Mouse (Mus musculus) embryonic stem cell, embryonic (primary cell): ENCODE measurements around the gene Ube2n.

Experiments
- CTCF ChIA-PET, 4 experiments: fragments of 300-600 bp in 2 of 4; fragments of 350-600 bp in 2 of 4; sonication (Branson Sonifier 250); formaldehyde crosslinking; loops; one replicate each; lab custom pipeline; 2022; ENCODE audit warnings: inconsistent platforms in 2 of 4; lab: Charles Lee
- POLR2A ChIA-PET, 4 experiments: fragments of 300-600 bp in 2 of 4; fragments of 350-600 bp in 2 of 4; sonication (Branson Sonifier 250); formaldehyde crosslinking; loops; one replicate each; lab custom pipeline; 2022; ENCODE audit warnings: antibody characterized with exemption in 4 of 4, inconsistent platforms in 1 of 4; lab: Charles Lee

Gene Ube2n

DNA sequence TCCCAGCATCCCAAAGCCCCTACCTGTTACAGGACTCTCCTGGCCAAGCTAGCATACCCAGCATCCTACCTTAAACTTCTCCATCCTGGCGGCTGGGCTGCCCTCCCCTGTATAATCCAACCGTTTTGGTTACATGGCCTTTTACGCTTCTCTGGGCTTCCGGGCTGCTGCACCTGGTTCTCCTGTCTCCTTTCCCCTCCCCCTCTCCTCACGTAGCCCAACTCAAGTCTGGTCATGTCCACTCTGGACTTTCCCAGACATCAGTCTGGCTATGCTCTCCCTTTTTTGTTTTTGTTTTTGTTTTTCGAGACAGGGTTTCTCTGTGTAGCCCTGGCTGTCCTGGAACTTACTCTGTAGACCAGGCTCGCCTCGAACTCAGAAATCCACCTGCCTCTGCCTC, 2.3 kb upstream of the Ube2n start:
- POLR2A ChIA-PET = interaction anchor here (0.6 to 13.4 kb wide), 34 partner anchors 10 to 1104 kb away, joined by 3 to 143 read pairs (median 5); partner anchors contain the start of genes Mrpl42 (in 2 of the 4), Nudt4 (in 2 of the 4), Socs2 (in 2 of the 4) and Btg1 (in 1 of the 4)
- CTCF ChIA-PET = interaction anchor here in 2 of 4 experiments (0.5 to 1.1 kb wide), 3 partner anchors 11 to 522 kb away, joined by 3 to 6 read pairs (median 4); partner anchors contain the start of gene Mrpl42 (in 1 of the 2)

DNA sequence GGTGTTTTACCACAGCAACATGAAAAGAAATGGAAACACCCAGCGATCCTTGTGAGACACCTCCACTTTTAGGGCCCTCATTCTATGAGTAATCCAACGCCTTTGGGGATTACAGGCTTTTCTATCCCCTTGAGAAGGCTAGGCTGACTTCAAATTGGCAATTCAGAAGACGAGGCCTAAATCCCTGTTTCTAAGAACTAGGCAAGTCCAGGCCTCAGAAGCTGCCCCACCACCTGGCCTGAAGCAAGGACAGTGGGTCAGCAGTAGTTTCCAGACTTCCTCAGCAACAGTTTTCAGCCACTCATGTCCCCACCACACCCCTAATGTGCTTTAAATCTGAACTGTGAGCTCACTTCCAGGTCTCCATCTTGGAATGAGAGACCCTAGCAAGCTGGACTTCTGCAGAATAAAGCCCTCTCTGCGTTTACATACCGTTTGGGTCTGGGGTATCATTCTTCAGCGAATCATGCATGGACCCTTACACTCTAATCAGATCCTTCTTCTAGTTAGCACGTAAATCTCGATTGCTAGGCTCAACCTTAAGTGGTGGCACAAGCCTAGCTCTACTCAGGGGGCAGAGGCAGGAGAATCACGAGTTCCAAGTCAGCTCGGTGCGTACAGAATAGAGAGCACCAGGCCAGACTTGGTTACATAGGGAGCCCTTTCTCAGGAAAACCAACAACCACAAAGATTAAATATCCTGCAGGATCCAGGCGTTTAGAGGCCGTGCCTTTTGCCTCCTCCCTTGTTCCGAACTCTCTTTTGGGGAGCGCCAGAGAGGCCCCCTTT, 983 bp upstream of the Ube2n start:
- POLR2A ChIA-PET = interaction anchor here (0.6 to 13.4 kb wide), 94 partner anchors 8 to 1208 kb away, joined by 3 to 143 read pairs (median 5); partner anchors contain the start of genes Mrpl42 (in 3 of the 4), Eea1 (in 2 of the 4), Nudt4 (in 2 of the 4) and Socs2 (in 2 of the 4)
- CTCF ChIA-PET = interaction anchor here in 2 of 4 experiments (0.6 to 1.0 kb wide), 2 partner anchors 10 to 22 kb away, joined by 3 to 9 read pairs; no protein-coding TSS in a partner anchor

DNA sequence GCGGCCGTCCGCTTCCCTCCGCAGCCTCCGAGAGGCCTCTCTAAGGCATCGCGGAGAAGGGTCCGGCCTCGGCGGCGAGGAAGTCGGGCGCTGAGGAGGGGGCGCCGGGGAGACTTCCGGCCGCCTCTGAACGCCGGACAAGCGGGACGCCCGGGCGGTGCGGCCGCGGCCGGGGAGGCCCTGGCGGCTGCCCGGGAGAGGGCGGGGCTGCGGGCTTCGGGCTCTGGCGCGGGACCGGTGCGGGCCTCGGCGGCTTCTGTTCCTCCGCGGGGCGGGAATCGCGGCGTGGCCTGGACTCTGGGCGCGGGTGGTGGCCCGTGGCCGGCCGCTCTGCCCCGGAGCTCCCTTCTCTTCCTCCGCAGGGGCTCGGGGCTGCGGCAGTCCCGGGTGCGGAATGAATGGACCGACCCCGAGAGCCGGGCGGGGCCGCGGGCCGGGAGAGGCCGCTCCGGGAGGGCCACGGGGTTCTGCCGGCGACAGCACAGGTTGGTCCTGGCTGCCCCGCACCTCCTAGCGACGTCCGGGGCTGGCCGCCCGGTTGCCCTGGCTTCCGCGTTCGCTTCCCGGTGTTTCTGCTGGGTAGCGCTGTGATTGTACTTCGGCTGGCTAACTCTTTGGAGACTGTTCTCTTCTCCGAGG, 467 bp downstream of the Ube2n start:
- ChIA-PET POLR2A (interaction anchor here (0.5 to 13.4 kb wide), 79 partner anchors 7 to 1317 kb away, joined by 3 to 143 read pairs (median 5); partner anchors contain the start of genes Mrpl42 (in 4 of the 4), Eea1 (in 2 of the 4), Nudt4 (in 2 of the 4) and Socs2 (in 2 of the 4)), CTCF (no interaction called here)

DNA sequence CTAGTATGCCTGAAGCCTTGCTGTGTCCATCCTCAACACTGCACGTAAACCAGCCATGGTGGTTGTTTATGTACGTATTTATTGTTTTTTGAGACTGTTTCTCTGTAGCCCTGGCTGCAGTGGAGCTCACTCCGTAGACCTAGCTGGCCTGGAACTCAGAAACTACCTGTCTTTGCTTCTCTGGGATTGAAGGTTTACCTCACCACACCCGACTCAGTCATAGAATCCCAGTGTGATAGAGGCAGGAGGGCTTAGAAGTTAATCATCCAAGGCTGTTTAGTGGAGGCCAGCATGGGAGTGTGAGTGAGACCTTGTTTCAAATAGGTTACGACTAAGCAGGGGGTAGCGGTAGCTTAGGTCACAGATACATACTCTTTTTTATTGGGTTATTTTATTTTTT, 2.7 kb downstream of the Ube2n start:
- POLR2A ChIA-PET = interaction anchor here in 3 of 4 experiments (0.6 to 13.4 kb wide), 9 partner anchors 9 to 567 kb away, joined by 3 to 129 read pairs (median 3); partner anchors contain the start of gene Mrpl42 (in 1 of the 3)

DNA sequence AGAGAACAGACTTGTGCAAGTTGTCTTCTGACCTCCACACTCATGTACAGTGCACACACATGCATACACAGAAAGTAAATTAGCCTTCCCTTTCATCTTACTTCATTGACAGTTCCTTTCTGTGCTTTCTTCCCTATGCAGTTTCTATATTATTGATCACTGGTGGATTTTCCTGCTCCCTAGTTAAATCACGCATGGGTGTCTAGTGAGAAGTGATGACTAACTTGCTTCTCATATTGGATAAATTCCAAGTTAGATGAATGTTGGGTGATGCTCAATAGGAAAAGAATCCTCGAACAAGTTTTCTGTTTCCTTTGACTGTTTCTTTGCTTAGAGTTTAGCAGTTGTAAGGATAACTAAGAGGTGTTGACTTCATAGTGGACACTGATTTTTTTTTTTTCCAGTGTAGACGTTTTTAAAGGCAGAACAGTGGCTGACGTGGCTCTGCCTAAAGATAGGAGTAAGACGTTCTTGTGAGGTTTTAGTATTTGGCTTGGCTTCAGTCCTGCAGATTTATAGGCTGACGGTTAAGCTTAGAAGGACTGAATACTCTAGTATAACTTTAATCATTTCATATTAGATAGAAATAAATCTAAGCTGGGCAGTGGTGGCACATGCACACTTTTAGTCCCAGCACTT, 10.2 kb downstream of the Ube2n start:
- POLR2A ChIA-PET = interaction anchor here in 3 of 4 experiments (0.6 to 3.2 kb wide), 6 partner anchors 8 to 929 kb away, joined by 4 to 34 read pairs (median 8); partner anchors contain the start of gene Ube2n (in 2 of the 3)
- CTCF ChIA-PET = no interaction called here

More for the DNA sequence above, 2.7 kb downstream of the Ube2n start:
- CTCF ChIA-PET = no interaction called here

DNA sequence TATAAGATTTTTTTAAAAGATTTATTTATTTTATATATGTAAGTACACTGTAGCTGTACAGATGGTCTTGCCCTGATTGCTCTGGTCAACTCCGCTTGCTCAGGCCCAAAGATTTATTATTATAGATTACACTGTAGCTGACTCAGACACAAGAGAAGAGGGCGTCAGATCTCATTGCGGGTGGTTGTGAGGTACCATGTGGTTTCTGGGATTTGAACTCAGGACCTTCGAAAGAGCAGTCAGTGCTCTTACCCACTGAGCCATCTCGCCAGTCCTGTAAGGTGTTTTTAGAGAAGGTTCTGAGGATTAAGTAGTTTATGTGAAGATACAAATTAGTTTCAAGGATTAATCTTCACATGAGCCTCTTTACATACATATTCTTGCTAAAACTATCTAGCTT, 10.9 kb downstream of the Ube2n start:
- CTCF ChIA-PET = no interaction called here
- POLR2A ChIA-PET = interaction anchor here in 3 of 4 experiments (0.8 to 3.2 kb wide), 9 partner anchors 8 to 29 kb away, joined by 3 to 34 read pairs (median 6); partner anchors contain the start of gene Ube2n (in 2 of the 3)

DNA sequence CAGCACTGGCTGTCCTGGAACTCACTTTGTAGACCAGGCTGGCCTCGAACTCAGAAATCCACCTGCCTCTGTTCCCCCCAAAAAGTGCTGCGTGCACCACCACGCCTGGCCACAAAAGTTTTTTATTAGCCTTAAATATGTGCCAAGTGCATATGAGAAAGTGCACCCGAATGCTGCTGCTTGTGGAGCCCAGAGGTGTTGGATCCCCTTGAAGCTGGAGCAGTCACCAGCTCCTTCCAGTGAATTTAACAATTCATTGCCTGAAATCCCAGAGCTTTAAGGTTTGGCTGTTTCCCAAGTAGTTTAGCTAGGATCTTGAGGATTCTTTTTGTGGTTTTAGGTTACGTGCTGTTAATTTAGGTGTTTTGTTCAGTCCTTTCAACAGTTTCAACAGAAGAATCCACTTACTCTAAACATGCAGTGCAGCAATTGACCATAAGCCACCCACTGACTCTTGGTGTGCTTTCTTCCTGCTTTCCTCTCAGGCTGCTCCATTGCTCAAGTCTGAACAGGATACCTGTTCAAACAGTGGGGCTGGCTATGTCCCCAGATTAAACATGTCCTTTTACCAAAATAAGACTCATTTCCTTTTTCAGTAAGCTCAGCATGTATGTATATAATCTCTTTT, 11.7 kb downstream of the Ube2n start:
- ChIA-PET POLR2A (interaction anchor here in 3 of 4 experiments (0.6 to 3.2 kb wide), 14 partner anchors 8 to 368 kb away, joined by 3 to 34 read pairs (median 4); partner anchors contain the start of gene Ube2n (in 2 of the 3)), CTCF (no interaction called here)

DNA sequence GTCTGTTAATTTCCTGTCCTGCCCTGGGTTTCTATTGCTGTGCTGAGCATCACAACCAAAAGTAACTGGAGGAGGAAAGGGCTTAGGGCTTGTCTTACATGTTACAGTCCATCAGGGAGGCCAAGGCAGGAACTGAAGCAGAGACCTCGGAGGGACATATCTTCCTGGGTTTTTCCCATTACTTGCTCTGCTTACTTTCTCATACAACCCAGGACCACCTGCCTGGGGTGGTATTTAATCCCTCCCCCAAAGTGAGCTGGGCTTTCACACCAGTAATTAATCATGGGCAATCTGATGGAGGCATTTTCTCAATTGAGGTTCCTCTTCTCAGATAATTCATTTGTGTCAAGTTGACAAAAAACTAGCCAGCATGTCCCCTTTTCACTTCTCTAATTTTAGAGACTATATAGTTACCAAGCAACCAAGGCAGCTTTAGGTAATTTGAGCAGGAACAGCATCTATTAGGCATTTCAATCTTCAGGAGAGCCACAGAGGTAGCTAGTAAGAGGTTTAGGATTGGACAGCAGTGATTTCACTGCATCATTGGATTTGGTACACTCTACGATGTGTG, 15.7 kb downstream of the Ube2n start:
- CTCF ChIA-PET = no interaction called here
- POLR2A ChIA-PET = interaction anchor here in 3 of 4 experiments (1.3 to 6.8 kb wide), 5 partner anchors 12 to 23 kb away, joined by 5 to 129 read pairs (median 5); partner anchors contain the start of gene Ube2n (in 3 of the 3)

DNA sequence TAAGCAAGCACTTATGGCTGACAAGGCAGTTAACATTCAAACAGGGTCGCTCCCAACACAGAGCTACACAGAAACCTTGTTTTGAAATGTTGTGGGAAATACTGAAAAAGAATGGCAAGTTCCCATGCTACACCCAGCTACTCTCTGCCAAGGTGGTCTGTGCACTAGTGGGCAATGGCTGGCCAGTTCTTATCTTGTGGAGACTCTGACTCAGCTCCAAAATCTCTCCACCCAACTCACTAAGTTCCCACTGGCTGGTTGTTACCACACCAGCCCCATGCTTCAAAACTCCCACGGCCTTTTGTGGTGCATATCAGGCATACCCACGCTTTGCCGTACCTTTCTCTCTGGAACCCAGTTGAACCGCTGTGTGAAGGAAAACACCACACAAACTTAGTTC, 18.0 kb downstream of the Ube2n start:
- CTCF ChIA-PET = interaction anchor here in 2 of 4 experiments (0.6 to 1.0 kb wide), 2 partner anchors 66 to 325 kb away, joined by 3 to 7 read pairs; no protein-coding TSS in a partner anchor
- POLR2A ChIA-PET = interaction anchor here (0.7 to 6.8 kb wide), 19 partner anchors 12 to 407 kb away, joined by 3 to 129 read pairs (median 4); partner anchors contain the start of genes Ube2n (in 3 of the 4) and Eea1 (in 1 of the 4)

DNA sequence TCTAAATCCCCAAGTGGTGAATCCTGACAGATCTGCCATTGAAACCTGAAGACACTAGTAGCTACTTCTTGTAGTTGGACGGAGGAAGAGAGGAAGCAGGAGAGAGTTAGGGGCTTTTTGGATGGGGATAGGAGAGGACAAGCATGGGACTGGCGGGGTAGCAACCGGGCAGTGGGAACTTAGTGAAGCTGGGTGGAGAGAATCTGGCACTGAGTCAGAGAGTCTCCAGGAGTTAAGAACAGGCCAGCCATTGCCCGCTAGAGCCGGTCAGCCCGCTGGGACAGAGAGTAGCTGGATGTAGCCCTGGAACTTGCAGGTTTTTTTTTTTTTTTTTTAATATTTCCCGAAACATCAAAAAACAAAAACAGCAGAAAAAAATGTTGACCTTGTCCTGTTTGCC, 18.4 kb downstream of the Ube2n start:
- CTCF ChIA-PET = interaction anchor here in 2 of 4 experiments (0.7 to 1.0 kb wide), 4 partner anchors 20 to 520 kb away, joined by 3 to 5 read pairs (median 3); no protein-coding TSS in a partner anchor
- POLR2A ChIA-PET = interaction anchor here (0.7 to 6.8 kb wide), 23 partner anchors 12 to 1076 kb away, joined by 3 to 129 read pairs (median 3); partner anchors contain the start of genes Ube2n (in 2 of the 4) and Eea1 (in 1 of the 4)

DNA sequence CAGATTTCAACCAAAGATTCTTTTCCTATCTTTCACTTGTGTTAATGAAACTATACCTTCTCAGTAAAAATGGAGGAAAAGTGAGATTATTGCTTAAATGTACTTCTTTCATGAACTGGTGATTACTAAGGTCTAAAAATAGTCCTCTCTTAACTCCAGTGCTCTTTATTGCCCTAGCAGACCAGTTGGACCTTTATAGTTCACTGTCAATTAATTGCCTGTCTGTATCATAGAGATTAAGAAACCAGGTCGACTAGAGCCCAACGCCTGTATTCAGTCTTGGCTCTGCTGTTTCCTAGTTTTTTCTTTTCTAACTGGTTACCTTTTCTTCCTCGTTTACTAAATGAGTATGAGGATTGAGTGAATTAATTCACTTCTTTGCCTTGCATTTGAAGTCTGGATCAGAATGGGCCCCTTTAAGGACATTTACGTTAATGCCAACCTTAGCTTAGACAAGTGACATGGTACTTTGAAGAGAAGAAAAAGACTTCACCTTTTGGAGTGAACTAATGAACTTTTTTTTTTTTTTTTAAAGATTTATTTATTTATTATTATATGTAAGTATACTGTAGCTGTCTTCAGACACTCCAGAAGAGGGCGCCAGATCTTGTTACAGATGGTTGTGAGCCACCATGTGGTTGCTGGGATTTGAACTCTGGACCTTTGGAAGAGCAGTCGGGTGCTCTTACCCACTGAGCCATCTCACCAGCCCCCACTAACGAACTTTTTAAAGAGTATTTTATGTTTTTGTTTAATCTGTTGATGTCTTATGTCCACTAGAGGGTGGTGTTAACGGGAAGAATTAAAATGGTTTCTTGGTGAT, 20.7 kb downstream of the Ube2n start:
- POLR2A ChIA-PET = interaction anchor here in 2 of 4 experiments (0.6 to 1.6 kb wide), 5 partner anchors 10 to 989 kb away, joined by 3 to 6 read pairs (median 3); partner anchors contain the start of gene Ube2n (in 1 of the 2)
- CTCF ChIA-PET = interaction anchor here (0.6 to 0.8 kb wide), 7 partner anchors 9 to 388 kb away, joined by 3 to 9 read pairs (median 4); no protein-coding TSS in a partner anchor

DNA sequence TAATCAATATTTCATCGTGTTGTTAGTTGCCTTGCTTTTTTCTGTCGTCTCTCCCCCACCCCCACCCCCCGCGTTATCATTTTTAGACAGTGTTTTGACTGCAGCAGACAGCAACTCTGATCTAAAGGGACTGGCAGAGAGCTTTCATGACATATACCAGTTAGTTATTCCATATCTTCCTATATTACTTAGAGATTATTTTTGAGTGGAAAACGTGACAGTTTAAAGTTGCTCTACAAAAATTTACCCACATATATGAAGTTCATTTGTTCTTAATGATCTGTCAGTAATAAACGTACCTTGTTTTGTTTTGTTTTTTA, 21.2 kb downstream of the Ube2n start:
- CTCF ChIA-PET = interaction anchor here (0.5 to 1.5 kb wide), 9 partner anchors 8 to 497 kb away, joined by 3 to 9 read pairs (median 3); no protein-coding TSS in a partner anchor
- POLR2A ChIA-PET = interaction anchor here in 2 of 4 experiments (0.6 to 1.6 kb wide), 6 partner anchors 9 to 990 kb away, joined by 3 to 7 read pairs (median 4); partner anchors contain the start of gene Ube2n (in 1 of the 2)

DNA sequence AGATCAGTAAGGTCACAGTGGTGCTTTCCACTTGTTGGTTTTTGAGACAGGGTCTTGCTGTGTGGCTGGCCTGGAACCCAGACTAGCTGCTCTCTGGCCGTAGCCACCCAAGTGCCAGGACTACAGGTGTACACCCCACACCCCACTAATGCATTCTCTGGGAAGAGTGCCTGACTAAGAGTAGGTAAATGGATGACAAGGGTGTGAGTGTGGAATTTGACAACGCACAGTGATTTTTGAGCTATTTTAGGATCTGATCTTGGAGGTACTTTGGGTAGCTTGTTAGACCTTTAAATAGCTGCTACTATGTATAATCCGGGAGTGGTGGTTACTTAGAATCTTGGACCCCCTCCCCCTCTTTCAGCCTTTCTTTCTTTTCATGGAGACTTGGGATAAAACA, 24.3 kb downstream of the Ube2n start:
- CTCF ChIA-PET = no interaction called here
- POLR2A ChIA-PET = interaction anchor here in 3 of 4 experiments (0.5 to 2.2 kb wide), 7 partner anchors 12 to 1077 kb away, joined by 3 to 6 read pairs (median 3); no protein-coding TSS in a partner anchor

DNA sequence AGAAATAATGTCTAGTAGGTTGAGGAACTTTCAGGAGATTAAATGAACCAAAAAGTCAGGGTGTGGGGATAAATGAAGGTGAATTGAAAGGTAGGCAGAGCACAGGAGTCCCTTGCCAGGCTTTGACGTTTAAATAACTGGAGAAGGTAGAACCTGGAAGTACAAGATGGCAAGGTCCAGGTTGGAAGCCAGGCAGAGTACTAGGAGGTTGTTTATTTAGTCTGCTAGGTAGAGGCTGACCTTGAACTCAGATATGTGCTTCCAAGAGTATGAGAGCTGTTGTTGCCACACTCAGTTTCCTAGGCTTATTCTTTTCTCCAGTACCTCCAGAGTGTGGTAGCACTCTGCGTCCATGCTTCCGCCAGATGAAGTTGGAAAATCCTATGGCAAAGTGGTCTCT, 24.9 kb downstream of the Ube2n start:
- ChIA-PET POLR2A (interaction anchor here in 2 of 4 experiments (0.7 to 2.0 kb wide), 5 partner anchors 13 to 1077 kb away, joined by 3 to 6 read pairs (median 3); no protein-coding TSS in a partner anchor), CTCF (no interaction called here)

DNA sequence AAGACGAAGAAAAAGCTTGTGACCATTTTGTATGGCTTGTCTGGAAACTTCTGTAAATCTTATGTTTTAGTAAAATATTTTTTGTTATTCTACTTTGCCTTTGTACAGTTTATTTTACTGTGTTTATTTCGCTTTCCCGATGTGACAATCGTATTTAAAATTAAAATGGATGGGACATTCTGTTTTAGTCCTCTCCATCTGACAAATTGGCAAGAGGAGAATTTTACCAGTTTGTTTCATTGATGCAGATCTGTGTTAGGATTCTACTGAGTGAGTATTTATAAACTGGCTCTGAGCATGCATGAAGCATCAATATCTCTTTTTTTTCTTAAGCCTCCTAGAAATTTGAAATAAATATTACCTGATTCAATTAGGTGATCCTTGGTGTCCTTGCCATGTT, 28.0 kb downstream of the Ube2n start:
- CTCF ChIA-PET = no interaction called here
- POLR2A ChIA-PET = interaction anchor here in 2 of 4 experiments (0.6 to 1.9 kb wide), 3 partner anchors 11 to 129 kb away, joined by 3 to 6 read pairs (median 5); no protein-coding TSS in a partner anchor

DNA sequence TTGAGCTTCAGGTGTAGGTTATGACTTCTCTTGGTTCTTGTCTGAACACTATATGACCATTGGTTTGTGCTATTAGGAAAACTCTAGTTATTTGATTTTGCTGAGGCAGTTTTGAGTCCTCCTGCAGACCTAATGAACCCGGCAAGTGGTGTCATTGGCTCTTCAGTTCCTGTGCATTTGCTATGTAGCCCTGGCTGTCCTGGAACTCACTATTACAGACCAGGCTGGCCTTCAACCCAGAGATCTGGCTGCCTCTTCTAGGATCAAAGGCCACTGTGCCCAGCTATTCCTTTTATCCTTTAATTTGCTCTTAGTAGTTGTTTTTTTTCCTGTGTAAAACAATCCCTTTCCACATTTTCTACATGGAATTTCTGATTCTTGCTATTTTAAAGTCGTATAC, 28.4 kb downstream of the Ube2n start:
- POLR2A ChIA-PET = interaction anchor here in 2 of 4 experiments (0.6 to 1.2 kb wide), 4 partner anchors 24 to 129 kb away, joined by 3 to 6 read pairs (median 4); partner anchors contain the start of gene Ube2n (in 1 of the 2)
- CTCF ChIA-PET = no interaction called here
